Mouse (Mus musculus): ENCODE results near the gene Car6.

GRCm38 (mm10) chr4:150239087-150239480 is 38.0 kb upstream of the Car6 start:
- no peak for TF ChIP-seq CTCF (IDR thresholded peaks at IDR 0.05; ENCODE audit: insufficient read depth, low read length)
- no peak for TF ChIP-seq POLR2A (IDR thresholded peaks at IDR 0.05; ENCODE audit: borderline replicate concordance, extremely low read depth, low read depth, low read length)

Data from lung, adult 2 months (tissue).